Mouse (Mus musculus) G1E (cell line): ENCODE results near the gene Kdm4a.

Experiments
- CTCF ChIP-seq: IDR thresholded peaks from 2 replicates; pipeline ENCODE4 v1.5.1; 2012; ENCODE audit warnings: low read depth, low read length, inconsistent platforms, mixed read lengths
- GATA1 ChIP-seq: IDR thresholded peaks from 2 replicates; pipeline ENCODE4 v1.6.1; 2012; ENCODE audit warnings: borderline replicate concordance, low read length, inconsistent platforms, mixed read lengths
- TAL1 ChIP-seq: conservative IDR thresholded peaks from 2 replicates; pipeline ENCODE4 v1.6.1; 2012; ENCODE audit warnings: low read depth, low read length, inconsistent platforms, mixed read lengths

GRCm38 (mm10) chr4:118138891-118139290, 41.0 kb downstream of the Kdm4a start:
- TF ChIP-seq CTCF (no peak), GATA1 (no peak), TAL1 (no peak)
